Mouse (Mus musculus): ENCODE measurements around the gene Lif.

DNA sequence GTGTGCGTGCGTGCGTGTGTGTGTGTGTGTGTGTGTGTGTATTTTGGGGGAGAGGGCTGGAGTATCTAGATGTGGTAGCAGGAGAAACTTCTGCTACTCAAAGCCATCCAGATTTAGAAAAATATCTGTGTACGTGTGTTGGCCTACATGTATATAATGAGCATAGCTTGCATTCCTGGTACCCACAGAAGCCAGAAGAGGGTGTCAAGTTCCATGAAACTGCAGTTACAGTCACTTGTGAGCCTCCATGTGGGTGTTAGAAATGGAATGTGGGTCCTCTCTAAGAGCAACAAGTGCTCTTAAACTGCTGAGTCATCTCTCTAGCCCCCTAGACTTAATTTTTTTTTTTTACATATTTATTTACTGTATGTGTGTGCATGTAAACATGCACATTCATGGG is 53.0 kb downstream of the Lif start:
- TF ChIP-seq CTCF (IDR thresholded peaks at IDR 0.05; ENCODE audit: insufficient read depth, low read depth, low read length) (no peak), POLR2A (IDR thresholded peaks at IDR 0.05; ENCODE audit: insufficient read depth, low read depth, low read length) (no peak)
